Mouse (Mus musculus): ENCODE results near the gene Ctrb1. TPM values are rescaled to one million over a fixed set of nuclear protein-coding genes. Genes with fewer than 3 reads are reported as not detected.

The Ctrb1 gene
- not detected in 2 replicates for polyA plus RNA-seq (2016; fragmentation: Nextera tagmentation; extraction: Ambion mirVana)

GRCm38 (mm10) chr8:111690960-111691445 lies at the start of gene Ctrb1:
Gene Ctrb1 (minus strand): TSS chr8:111691010.
- WGBS = 83% methylated on average over 2 of the region's 2 CpGs
- H3K27ac ChIP-seq = no peak within 1 kb of the TSS
- no peaks in the 10 kb centered on the region for H3K27me3 ChIP-seq (ENCODE audit: insufficient read depth, poor library complexity, severe bottlenecking)
- H3K4me1 ChIP-seq = peaks cover 16% of the 10 kb centered on the region
- no peak for DNase-seq (ENCODE audit: low spot score)
- no peaks in the 10 kb centered on the region for H3K9me3 ChIP-seq
- no peaks in the 10 kb centered on the region for H3K36me3 ChIP-seq
- no peak within 1 kb of the TSS for H3K4me3 ChIP-seq

- WGBS = 66% methylated on average over 7 of the region's 7 CpGs
- peaks cover 5% of the 10 kb centered on the region; the same call in 1 of the 2 replicates for H3K36me3 ChIP-seq
- peaks cover 93% of the 10 kb centered on the region for H3K4me1 ChIP-seq
- H3K9me3 ChIP-seq = no peaks in the 10 kb centered on the region
- peak overlapping the region; percentile 26; the same call in 1 of the 2 replicates for H3K27ac ChIP-seq
- H3K27me3 ChIP-seq (ENCODE audit: insufficient read depth, poor library complexity, severe bottlenecking) = no peaks in the 10 kb centered on the region
- DNase-seq (ENCODE audit: low spot score) = no peak
- H3K4me3 ChIP-seq = 0 out of 2 replicates have a peak overlapping the region, but pooled peaks have one; percentile 23
These were observed 49.5 kb upstream of the Ctrb1 start for GRCm38 (mm10) chr8:111740301-111740711.

GRCm38 (mm10) chr8:111739604-111740003 lies 48.8 kb upstream of the Ctrb1 start:
- no peak for DNase-seq (ENCODE audit: low spot score)
- Histone ChIP-seq H3K27me3 (ENCODE audit: insufficient read depth, poor library complexity, severe bottlenecking) (no peaks in the 10 kb centered on the region), H3K9me3 (no peaks in the 10 kb centered on the region), H3K4me1 (peaks cover 95% of the 10 kb centered on the region), H3K36me3 (peaks cover 5% of the 10 kb centered on the region; the same call in 1 of the 2 replicates), H3K4me3 (no peak overlapping the region), H3K27ac (peak overlapping the region; percentile 56)
- WGBS = 48% methylated on average over 7 of the region's 7 CpGs

- WGBS = 71% methylated on average over 6 of the region's 6 CpGs
- H3K9me3 ChIP-seq = no peaks in the 10 kb centered on the region
- H3K27me3 ChIP-seq (ENCODE audit: insufficient read depth, poor library complexity, severe bottlenecking) = no peaks in the 10 kb centered on the region
- 0 out of 2 replicates have a peak overlapping the region, but pooled peaks have one; percentile 56 for H3K27ac ChIP-seq
- peaks cover 5% of the 10 kb centered on the region; the same call in 1 of the 2 replicates for H3K36me3 ChIP-seq
- peaks cover 95% of the 10 kb centered on the region for H3K4me1 ChIP-seq
- DNase-seq (ENCODE audit: low spot score) = no peak
- H3K4me3 ChIP-seq = no peak overlapping the region
These were observed 48.1 kb upstream of the Ctrb1 start for GRCm38 (mm10) chr8:111738867-111739266.

- no peak for DNase-seq (ENCODE audit: low spot score)
- H3K36me3 ChIP-seq = peaks cover 5% of the 10 kb centered on the region; the same call in 1 of the 2 replicates
- H3K9me3 ChIP-seq = no peaks in the 10 kb centered on the region
- peak overlapping the region; percentile 95 for H3K27ac ChIP-seq
- 45% methylated on average over 7 of the region's 7 CpGs for WGBS
- H3K4me3 ChIP-seq = 0 out of 2 replicates have a peak overlapping the region, but pooled peaks have one; percentile 8
- H3K27me3 ChIP-seq (ENCODE audit: insufficient read depth, poor library complexity, severe bottlenecking) = no peaks in the 10 kb centered on the region
- H3K4me1 ChIP-seq = peaks cover 92% of the 10 kb centered on the region
These were observed 45.5 kb upstream of the Ctrb1 start for GRCm38 (mm10) chr8:111736321-111736720.

GRCm38 (mm10) chr8:111735791-111736190 lies 45.0 kb upstream of the Ctrb1 start:
- H3K27me3 ChIP-seq (ENCODE audit: insufficient read depth, poor library complexity, severe bottlenecking) = no peaks in the 10 kb centered on the region
- WGBS = 72% methylated on average over 4 of the region's 4 CpGs

GRCm38 (mm10) chr8:111735335-111735761 lies 44.5 kb upstream of the Ctrb1 start:
- H3K4me3 ChIP-seq = peak overlapping the region; percentile 37; the same call in 1 of the 2 replicates
- DNase-seq (ENCODE audit: low spot score) = no peak
- no peaks in the 10 kb centered on the region for H3K27me3 ChIP-seq (ENCODE audit: insufficient read depth, poor library complexity, severe bottlenecking)
- peak overlapping the region; percentile 95 for H3K27ac ChIP-seq
- 32% methylated on average over 8 of the region's 8 CpGs for WGBS
- no peaks in the 10 kb centered on the region for H3K9me3 ChIP-seq
- H3K4me1 ChIP-seq = peaks cover 92% of the 10 kb centered on the region
- peaks cover 5% of the 10 kb centered on the region; the same call in 1 of the 2 replicates for H3K36me3 ChIP-seq

More at GRCm38 (mm10) chr8:111735791-111736190, 45.0 kb upstream of the Ctrb1 start:
- DNase-seq (ENCODE audit: low spot score) = no peak
- Histone ChIP-seq H3K27ac (peak overlapping the region; percentile 95), H3K4me1 (peaks cover 92% of the 10 kb centered on the region), H3K9me3 (no peaks in the 10 kb centered on the region), H3K4me3 (peak overlapping the region; percentile 37; the same call in 1 of the 2 replicates), H3K36me3 (peaks cover 5% of the 10 kb centered on the region; the same call in 1 of the 2 replicates)

- peak overlapping the region; percentile 86; the same call in 1 of the 2 replicates for H3K4me3 ChIP-seq
- DNase-seq (ENCODE audit: low spot score) = no peak
- H3K27me3 ChIP-seq (ENCODE audit: insufficient read depth, poor library complexity, severe bottlenecking) = no peaks in the 10 kb centered on the region
- peak overlapping the region; percentile 95 for H3K27ac ChIP-seq
- no peaks in the 10 kb centered on the region for H3K9me3 ChIP-seq
- H3K36me3 ChIP-seq = peaks cover 5% of the 10 kb centered on the region; the same call in 1 of the 2 replicates
- peaks cover 92% of the 10 kb centered on the region for H3K4me1 ChIP-seq
- 44% methylated on average over 6 of the region's 6 CpGs for WGBS
These were observed 43.6 kb upstream of the Ctrb1 start for GRCm38 (mm10) chr8:111734244-111734960.

GRCm38 (mm10) chr8:111733581-111734243 lies 42.9 kb upstream of the Ctrb1 start:
- Histone ChIP-seq H3K27me3 (ENCODE audit: insufficient read depth, poor library complexity, severe bottlenecking) (no peaks in the 10 kb centered on the region), H3K4me3 (peak overlapping the region; percentile 86), H3K9me3 (no peaks in the 10 kb centered on the region), H3K27ac (peak overlapping the region; percentile 95), H3K4me1 (peaks cover 92% of the 10 kb centered on the region), H3K36me3 (peaks cover 5% of the 10 kb centered on the region; the same call in 1 of the 2 replicates)
- DNase-seq (ENCODE audit: low spot score) = no peak
- 11% methylated on average over 5 of the region's 5 CpGs for WGBS

GRCm38 (mm10) chr8:111732406-111733085 lies 41.7 kb upstream of the Ctrb1 start:
- H3K27ac ChIP-seq = peak overlapping the region; percentile 95
- peaks cover 7% of the 10 kb centered on the region; the same call in 1 of the 2 replicates for H3K36me3 ChIP-seq
- 24% methylated on average over 10 of the region's 10 CpGs for WGBS
- no peak for DNase-seq (ENCODE audit: low spot score)
- H3K9me3 ChIP-seq = no peaks in the 10 kb centered on the region
- H3K4me1 ChIP-seq = peaks cover 95% of the 10 kb centered on the region
- H3K27me3 ChIP-seq (ENCODE audit: insufficient read depth, poor library complexity, severe bottlenecking) = no peaks in the 10 kb centered on the region
- H3K4me3 ChIP-seq = peak overlapping the region; percentile 86

GRCm38 (mm10) chr8:111732004-111732403 lies 41.2 kb upstream of the Ctrb1 start:
- H3K4me1 ChIP-seq = peaks cover 95% of the 10 kb centered on the region
- peak; percentile 99 for DNase-seq (ENCODE audit: low spot score)
- H3K9me3 ChIP-seq = no peaks in the 10 kb centered on the region
- H3K27me3 ChIP-seq (ENCODE audit: insufficient read depth, poor library complexity, severe bottlenecking) = no peaks in the 10 kb centered on the region
- peak overlapping the region; percentile 95 for H3K27ac ChIP-seq
- under 1% methylated on average over 41 of the region's 41 CpGs for WGBS
- peak overlapping the region; percentile 86 for H3K4me3 ChIP-seq
- H3K36me3 ChIP-seq = peaks cover 3% of the 10 kb centered on the region; the same call in 1 of the 2 replicates
